Mouse (Mus musculus): ENCODE measurements at regions not wholly inside any gene's neighbourhood (a gene's known extent, or its start where the extent isn't known, plus 50 kb on each side); places are given as distances from the start of the nearest gene placed in this dataset.

GRCm38 (mm10) chr7:136047364-136047945, 331.3 kb upstream of the Mki67 start:
- Histone ChIP-seq H3K4me2 (no peak overlapping the region), H3K9me3 (no peaks in the 10 kb centered on the region), H3K9ac (no peak overlapping the region), H3K4me3 (no peak overlapping the region), H3K27me3 (replicated peaks) (peaks cover 4% of the 10 kb centered on the region; the same call in 1 of the 2 replicates), H3K27ac (peak overlapping the region; percentile 54), H3K4me1 (peaks cover 33% of the 10 kb centered on the region), H3K36me3 (replicated peaks) (no peaks in the 10 kb centered on the region)
- 10% methylated on average over 7 of the region's 7 CpGs for WGBS
- ATAC-seq (replicated peaks) = peak; percentile 56; the same call in 1 of the 2 replicates

- WGBS = 39% methylated on average over 8 of the region's 8 CpGs
- no peaks in the 10 kb centered on the region for H3K36me3 ChIP-seq (replicated peaks)
- peaks cover 4% of the 10 kb centered on the region; the same call in 1 of the 2 replicates for H3K27me3 ChIP-seq (replicated peaks)
- H3K4me3 ChIP-seq = no peak overlapping the region
- H3K27ac ChIP-seq = no peak overlapping the region
- no peak overlapping the region for H3K9ac ChIP-seq
- H3K9me3 ChIP-seq = no peaks in the 10 kb centered on the region
- ATAC-seq (replicated peaks) = no peak
- peaks cover 33% of the 10 kb centered on the region for H3K4me1 ChIP-seq
- H3K4me2 ChIP-seq = no peak overlapping the region
These were observed 332.9 kb upstream of the Mki67 start for GRCm38 (mm10) chr7:136048925-136049586.

GRCm38 (mm10) chr7:136049587-136049930, 333.4 kb upstream of the Mki67 start:
- WGBS = 59% methylated on average over 4 of the region's 4 CpGs
- no peak overlapping the region for H3K4me3 ChIP-seq
- H3K9me3 ChIP-seq = no peaks in the 10 kb centered on the region
- ATAC-seq (replicated peaks) = no peak
- peaks cover 33% of the 10 kb centered on the region for H3K4me1 ChIP-seq
- no peak overlapping the region for H3K4me2 ChIP-seq
- H3K27ac ChIP-seq = no peak overlapping the region
- H3K36me3 ChIP-seq (replicated peaks) = no peaks in the 10 kb centered on the region
- H3K27me3 ChIP-seq (replicated peaks) = peaks cover 4% of the 10 kb centered on the region; the same call in 1 of the 2 replicates
- H3K9ac ChIP-seq = no peak overlapping the region

- 61% methylated on average over 3 of the region's 3 CpGs for WGBS
- Histone ChIP-seq H3K4me2 (no peak overlapping the region), H3K9me3 (no peaks in the 10 kb centered on the region), H3K27me3 (replicated peaks) (peaks cover 4% of the 10 kb centered on the region; the same call in 1 of the 2 replicates), H3K4me1 (peaks cover 33% of the 10 kb centered on the region), H3K9ac (no peak overlapping the region), H3K27ac (no peak overlapping the region), H3K36me3 (replicated peaks) (no peaks in the 10 kb centered on the region), H3K4me3 (no peak overlapping the region)
- ATAC-seq (replicated peaks) = no peak
These were observed 334.0 kb upstream of the Mki67 start for GRCm38 (mm10) chr7:136050116-136050515.

DNA sequence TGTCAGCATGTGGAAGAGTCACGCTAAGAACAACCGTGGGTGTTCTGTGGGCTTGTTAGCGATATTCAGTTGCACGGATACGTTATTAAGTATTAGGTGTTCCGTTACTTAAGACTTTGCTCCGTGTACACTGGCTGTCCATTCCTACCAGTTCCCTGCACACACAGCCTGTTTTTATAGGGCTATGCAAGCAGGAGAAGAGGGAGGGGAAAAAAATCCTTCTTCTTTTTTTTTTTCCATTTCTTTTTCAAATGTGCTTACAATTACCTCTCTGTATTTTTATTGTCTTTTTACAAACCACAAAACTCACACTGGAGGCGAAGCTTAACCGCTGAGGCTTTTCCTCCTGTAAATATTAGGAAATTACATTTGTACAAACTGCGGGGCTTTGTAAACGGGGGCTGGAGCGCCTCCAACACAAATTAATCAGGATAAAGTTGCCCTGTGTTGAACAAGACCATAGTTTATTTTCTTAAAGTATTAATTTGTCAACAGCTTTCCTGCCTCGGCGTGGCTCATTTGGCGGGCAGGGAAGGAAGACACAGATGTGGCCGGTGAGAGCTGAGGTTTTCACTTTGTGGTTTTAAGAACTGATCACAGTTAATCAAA, 340.8 kb upstream of the Mki67 start:
- H3K4me1 ChIP-seq = peaks cover 14% of the 10 kb centered on the region
- no peak overlapping the region for H3K27ac ChIP-seq
- ATAC-seq (replicated peaks) = no peak
- no peaks in the 10 kb centered on the region for H3K9me3 ChIP-seq
- no peaks in the 10 kb centered on the region for H3K36me3 ChIP-seq (replicated peaks)
- 66% methylated on average over 16 of the region's 16 CpGs for WGBS
- H3K27me3 ChIP-seq (replicated peaks) = no peaks in the 10 kb centered on the region
- H3K4me2 ChIP-seq = no peak overlapping the region
- no peak overlapping the region for H3K9ac ChIP-seq
- H3K4me3 ChIP-seq = no peak overlapping the region

- no peak for ATAC-seq (replicated peaks)
- 61% methylated on average over 5 of the region's 5 CpGs for WGBS
- H3K9ac ChIP-seq = no peak overlapping the region
- no peak overlapping the region for H3K4me3 ChIP-seq
- H3K27ac ChIP-seq = no peak overlapping the region
- H3K4me1 ChIP-seq = peaks cover 14% of the 10 kb centered on the region
- H3K27me3 ChIP-seq (replicated peaks) = no peaks in the 10 kb centered on the region
- H3K36me3 ChIP-seq (replicated peaks) = no peaks in the 10 kb centered on the region
- no peak overlapping the region for H3K4me2 ChIP-seq
- no peaks in the 10 kb centered on the region for H3K9me3 ChIP-seq
These were observed 342.2 kb upstream of the Mki67 start for GRCm38 (mm10) chr7:136058319-136058718.

DNA sequence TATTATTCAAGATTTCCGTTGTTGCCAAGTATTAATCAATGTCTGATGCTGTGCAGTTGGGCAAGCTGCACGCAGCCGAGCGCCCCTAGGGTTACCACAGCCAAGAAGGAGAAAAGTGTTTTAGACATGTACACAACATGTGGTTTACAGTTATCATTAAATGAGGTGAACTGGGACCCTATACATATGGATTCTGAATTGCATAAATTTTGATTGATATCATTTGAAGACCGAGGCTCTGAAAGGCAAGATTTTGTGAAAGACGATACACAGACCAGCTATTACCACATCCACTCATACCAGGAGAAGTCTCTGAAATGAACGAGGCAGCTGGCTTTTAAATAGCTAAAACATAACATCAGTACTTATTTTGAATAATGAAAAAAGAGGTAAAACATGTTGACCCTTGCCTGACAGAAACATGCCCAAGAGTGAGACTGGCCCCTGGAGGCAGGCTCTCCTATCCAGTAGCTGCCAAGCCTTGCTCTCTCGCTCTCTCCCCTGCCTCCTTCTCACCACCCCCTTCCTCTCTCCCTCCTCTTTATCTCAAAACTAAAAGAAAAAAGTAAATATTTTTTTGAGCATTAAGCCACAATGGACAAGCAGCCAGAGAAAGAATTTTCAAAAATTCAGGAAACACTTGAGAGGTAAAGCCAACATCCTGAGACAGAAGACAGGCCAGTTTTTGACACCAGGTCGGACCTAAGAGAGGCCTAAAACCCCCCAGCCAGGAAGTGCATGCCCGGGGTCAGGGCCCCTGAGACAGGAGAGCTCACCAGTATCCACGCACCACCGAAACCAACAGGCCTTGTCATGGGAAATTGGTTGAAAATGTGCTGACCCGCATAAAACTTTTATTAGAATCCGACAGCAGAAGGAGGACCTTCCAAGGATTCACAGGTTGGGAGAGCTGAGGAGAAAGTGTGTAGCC, 342.9 kb upstream of the Mki67 start:
- H3K4me2 ChIP-seq = no peak overlapping the region
- no peak overlapping the region for H3K9ac ChIP-seq
- no peaks in the 10 kb centered on the region for H3K27me3 ChIP-seq (replicated peaks)
- no peaks in the 10 kb centered on the region for H3K9me3 ChIP-seq
- WGBS = 67% methylated on average over 14 of the region's 14 CpGs
- ATAC-seq (replicated peaks) = no peak
- H3K4me3 ChIP-seq = no peak overlapping the region
- H3K4me1 ChIP-seq = peaks cover 14% of the 10 kb centered on the region
- no peak overlapping the region; the same call in 1 of the 2 replicates for H3K27ac ChIP-seq
- no peaks in the 10 kb centered on the region for H3K36me3 ChIP-seq (replicated peaks)

GRCm38 (mm10) chr7:136059896-136060295, 343.7 kb upstream of the Mki67 start:
- H3K4me3 ChIP-seq = no peak overlapping the region
- ATAC-seq (replicated peaks) = no peak
- 33% methylated on average over 11 of the region's 11 CpGs for WGBS
- no peaks in the 10 kb centered on the region for H3K36me3 ChIP-seq (replicated peaks)
- H3K27me3 ChIP-seq (replicated peaks) = no peaks in the 10 kb centered on the region
- no peaks in the 10 kb centered on the region for H3K9me3 ChIP-seq
- no peak overlapping the region for H3K27ac ChIP-seq
- H3K4me2 ChIP-seq = peak overlapping the region; percentile 62; the same call in 1 of the 2 replicates
- H3K9ac ChIP-seq = no peak overlapping the region
- H3K4me1 ChIP-seq = peaks cover 14% of the 10 kb centered on the region

DNA sequence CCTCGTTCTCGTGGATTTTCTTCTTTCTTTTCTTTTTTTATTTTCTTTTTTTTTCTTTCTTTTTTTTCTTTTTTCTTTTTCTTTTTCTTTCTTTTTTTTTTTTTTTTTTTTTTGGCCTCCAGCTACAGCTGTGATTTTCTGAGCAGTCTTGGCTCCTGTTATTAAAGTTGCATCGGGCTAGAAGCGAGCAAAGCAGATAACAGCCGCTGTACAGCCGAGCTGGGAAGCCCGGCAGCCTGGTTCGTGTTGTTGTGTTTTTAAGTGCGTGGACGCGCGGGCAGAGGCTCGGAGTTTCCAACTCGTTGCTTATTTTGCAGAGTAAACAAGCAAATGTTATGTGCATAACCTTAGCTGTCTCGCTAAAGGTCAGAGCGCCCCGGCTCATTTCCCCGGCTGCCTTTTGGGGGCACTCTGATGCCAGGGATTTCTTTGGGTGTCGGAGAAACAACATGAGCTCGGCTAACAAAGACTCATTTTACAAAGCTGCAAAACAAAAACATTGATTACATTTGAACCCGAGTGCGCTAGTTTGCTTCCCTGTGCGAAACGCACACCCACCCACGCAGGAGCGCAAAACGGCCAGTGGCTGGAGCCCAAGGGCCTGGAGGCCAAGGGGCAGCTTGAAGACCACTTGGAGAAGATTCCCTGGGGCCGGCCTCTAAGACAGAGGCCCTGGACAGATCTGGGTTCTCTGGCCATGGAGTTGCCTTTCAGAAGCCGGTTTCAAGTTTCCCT, 344.3 kb upstream of the Mki67 start:
- no peaks in the 10 kb centered on the region for H3K9me3 ChIP-seq
- no peak for ATAC-seq (replicated peaks)

GRCm38 (mm10) chr7:136062658-136063057, 346.5 kb upstream of the Mki67 start:
- H3K27ac ChIP-seq = no peak overlapping the region
- H3K9me3 ChIP-seq = no peaks in the 10 kb centered on the region
- no peaks in the 10 kb centered on the region for H3K36me3 ChIP-seq (replicated peaks)
- ATAC-seq (replicated peaks) = no peak
- H3K9ac ChIP-seq = no peak overlapping the region
- 57% methylated on average over 5 of the region's 5 CpGs for WGBS
- H3K4me3 ChIP-seq = no peak overlapping the region
- H3K4me2 ChIP-seq = no peak overlapping the region
- H3K27me3 ChIP-seq (replicated peaks) = no peaks in the 10 kb centered on the region
- peaks cover 14% of the 10 kb centered on the region for H3K4me1 ChIP-seq

More for the DNA sequence above, 344.3 kb upstream of the Mki67 start:
- Histone ChIP-seq H3K36me3 (replicated peaks) (no peaks in the 10 kb centered on the region), H3K27ac (peak overlapping the region; percentile 69), H3K9ac (peak overlapping the region; percentile 36), H3K4me1 (peaks cover 14% of the 10 kb centered on the region), H3K4me2 (peak overlapping the region; percentile 62), H3K4me3 (peak overlapping the region; percentile 33), H3K27me3 (replicated peaks) (no peaks in the 10 kb centered on the region)
- WGBS = 5% methylated on average over 29 of the region's 29 CpGs

GRCm38 (mm10) chr7:136065038-136065678, 349.0 kb upstream of the Mki67 start:
- H3K36me3 ChIP-seq (replicated peaks) = no peaks in the 10 kb centered on the region
- no peak overlapping the region for H3K4me3 ChIP-seq
- H3K4me2 ChIP-seq = no peak overlapping the region
- no peak overlapping the region for H3K9ac ChIP-seq
- ATAC-seq (replicated peaks) = no peak
- H3K27me3 ChIP-seq (replicated peaks) = no peaks in the 10 kb centered on the region
- H3K27ac ChIP-seq = no peak overlapping the region
- peaks cover 4% of the 10 kb centered on the region for H3K4me1 ChIP-seq
- 56% methylated on average over 12 of the region's 12 CpGs for WGBS
- H3K9me3 ChIP-seq = no peaks in the 10 kb centered on the region
